Mouse (Mus musculus): Measurements from ENCODE around the gene Slc7a5.

DNA sequence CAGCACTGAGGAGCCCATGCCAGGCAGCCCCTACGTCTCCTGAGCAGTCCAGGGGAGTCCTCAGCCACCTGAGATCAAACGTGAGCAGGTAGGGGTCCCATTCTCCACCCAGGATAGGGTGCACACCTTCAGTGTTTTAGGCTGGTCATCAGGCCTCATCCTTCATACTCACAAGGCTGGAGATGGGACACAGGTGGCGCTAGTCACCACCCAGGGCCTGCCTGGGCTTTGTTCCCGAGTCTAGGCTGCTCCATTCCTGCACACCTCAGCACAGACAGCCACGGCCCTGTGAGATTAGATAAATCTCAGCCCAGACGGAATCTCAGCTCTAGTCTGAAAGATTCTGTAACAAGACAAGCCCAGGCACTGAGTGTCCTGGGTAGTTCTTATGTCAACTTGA, 3.5 kb downstream of the Slc7a5 start:
- TF ChIP-seq POLR2A (IDR thresholded peaks at IDR 0.05; ENCODE audit: borderline replicate concordance, low read depth, low read length) (no peak), CTCF (IDR thresholded peaks at IDR 0.05; ENCODE audit: low read depth, low read length) (no peak)

All from bone marrow macrophage, adult 2 months (primary cell).